Mouse (Mus musculus) cortical plate, adult 2 months (tissue): ENCODE measurements around the gene Hoxa5.

Experiments
- CTCF ChIP-seq: fragments of 200-500 bp; IDR thresholded peaks from 2 replicates; pipeline ENCODE4 v1.5.1; 2011; ENCODE audit warnings: mild to moderate bottlenecking, control low read depth, low read length; ENCODE audit not compliant: insufficient read depth; ENCODE audit errors: extremely low read depth
- POLR2A ChIP-seq: fragments of 200-500 bp; IDR thresholded peaks from 2 replicates; pipeline ENCODE4 v1.6.1; 2011; ENCODE audit warnings: mild to moderate bottlenecking, low read length, control low read depth; ENCODE audit not compliant: insufficient read depth; ENCODE audit errors: extremely low read depth

DNA sequence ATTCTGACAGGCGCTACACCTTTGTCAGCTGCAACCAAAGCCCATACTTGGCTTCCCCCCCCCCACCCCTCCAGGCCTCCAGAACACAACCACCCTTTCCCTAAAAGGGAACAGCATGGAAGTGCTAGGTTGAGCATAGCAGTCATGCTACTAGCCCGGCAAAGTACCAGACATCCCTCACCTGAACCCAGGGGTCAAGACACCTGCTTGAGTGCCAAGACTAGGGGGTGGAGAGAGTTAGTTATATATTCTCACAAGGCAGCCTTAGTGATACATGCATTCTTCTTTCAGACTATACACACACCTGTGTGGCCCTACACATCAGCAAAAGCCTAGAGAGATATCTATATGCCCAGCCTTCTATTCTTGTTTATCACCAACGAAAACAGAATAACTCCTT, 18.6 kb downstream of the Hoxa5 start:
- TF ChIP-seq CTCF (no peak), POLR2A (no peak)
